Mouse (Mus musculus) CH12.LX (cell line): ENCODE measurements around the gene Samd4b. TPM values are rescaled to one million over a fixed set of nuclear protein-coding genes. Genes with fewer than 3 reads are reported as not detected.

Source experiments
- DNase-seq: peaks from one replicate; pipeline ENCODE4 v3.0.0-alpha.2; 2013; ENCODE audit errors: extremely low read depth
- H3K27ac ChIP-seq: 2 replicates; pipeline ENCODE4 v1.5.1; 2012; ENCODE audit warnings: low read depth, mild to moderate bottlenecking, control low read depth, moderate library complexity; ENCODE audit not compliant: insufficient read depth
- H3K27me3 ChIP-seq: replicated peaks from 2 replicates; pipeline ENCODE3; 2012; ENCODE audit warnings: inconsistent platforms
- H3K36me3 ChIP-seq, 2 experiments: replicated peaks in 1 of 2; 2 replicates each; pipeline versions ENCODE3 to v1.6.1; 2012; ENCODE audit warnings: inconsistent platforms in 1 of 2, low read length in 1 of 2, mild to moderate bottlenecking in 1 of 2, mixed read lengths in 1 of 2, moderate library complexity in 1 of 2; ENCODE audit not compliant: control insufficient read depth in 1 of 2, insufficient read depth in 1 of 2
- H3K4me1 ChIP-seq, 2 experiments: 2 replicates each; pipeline ENCODE4 v1.6.1; 2012; ENCODE audit warnings: inconsistent platforms in 1 of 2, moderate library complexity in 1 of 2; ENCODE audit not compliant: insufficient read depth in 2 of 2, control insufficient read depth in 1 of 2
- H3K4me2 ChIP-seq: 2 replicates; pipeline ENCODE4 v1.6.1; 2012; ENCODE audit warnings: low read depth, mild to moderate bottlenecking, control low read depth; ENCODE audit not compliant: poor library complexity, insufficient read depth, severe bottlenecking
- H3K4me3 ChIP-seq, 3 experiments: fragments of 150-350 bp in 1 of 3; sonication (generic) in 1 of 3; replicated peaks in 1 of 3; 2 replicates each; pipeline versions ENCODE3 to v1.5.1; 2011 to 2012; ENCODE audit warnings: low read depth in 2 of 3, low read length in 2 of 3, mild to moderate bottlenecking in 2 of 3, moderate library complexity in 2 of 3, control low read depth in 1 of 3, improper control_type of control experiment in 1 of 3, inconsistent platforms in 1 of 3, mixed read lengths in 1 of 3; ENCODE audit not compliant: poor library complexity in 1 of 3
- H3K79me2 ChIP-seq: replicated peaks from 2 replicates; pipeline ENCODE4 v1.6.1; 2012; ENCODE audit warnings: mild to moderate bottlenecking, moderate library complexity; ENCODE audit not compliant: control insufficient read depth, poor library complexity, insufficient read depth, severe bottlenecking; ENCODE audit errors: extremely low read depth
- H3K9ac ChIP-seq: 2 replicates; pipeline ENCODE4 v1.6.1; 2012; ENCODE audit warnings: low read depth, mild to moderate bottlenecking, control low read depth, moderate library complexity; ENCODE audit not compliant: insufficient read depth
- H3K9me3 ChIP-seq: replicated peaks from 2 replicates; pipeline ENCODE3; 2012; ENCODE audit warnings: low read length, inconsistent platforms, mixed read lengths
- CHD1 ChIP-seq: IDR thresholded peaks from 2 replicates; pipeline ENCODE4 v1.6.1; 2012; ENCODE audit warnings: low read depth, low read length, improper control_type of control experiment, inconsistent platforms
- CHD2 ChIP-seq: IDR thresholded peaks from 2 replicates; pipeline ENCODE4 v1.6.1; 2011; ENCODE audit warnings: low read length, improper control_type of control experiment
- E2F4 ChIP-seq: IDR thresholded peaks from 2 replicates; pipeline ENCODE4 v1.6.1; 2011; ENCODE audit warnings: low read depth, low read length, improper control_type of control experiment; ENCODE audit not compliant: insufficient replicate concordance
- ELF1 ChIP-seq: IDR thresholded peaks from 2 replicates; pipeline ENCODE4 v1.6.1; 2014; ENCODE audit warnings: low read depth, mild to moderate bottlenecking, inconsistent platforms, low read length, improper control_type of control experiment
- EP300 ChIP-seq: IDR thresholded peaks from 2 replicates; pipeline ENCODE4 v1.6.1; 2011; ENCODE audit warnings: low read length, improper control_type of control experiment
- ETS1 ChIP-seq: conservative IDR thresholded peaks from 2 replicates; pipeline ENCODE4 v1.6.1; 2012; ENCODE audit warnings: low read depth, mild to moderate bottlenecking, inconsistent platforms, low read length, improper control_type of control experiment, moderate library complexity
- GABPA ChIP-seq: IDR thresholded peaks from 2 replicates; pipeline ENCODE4 v1.6.1; 2012; ENCODE audit warnings: low read depth, low read length, improper control_type of control experiment, inconsistent platforms; ENCODE audit not compliant: insufficient replicate concordance
- IRF4 ChIP-seq: IDR thresholded peaks from 2 replicates; pipeline ENCODE4 v1.6.1; 2014; ENCODE audit warnings: low read depth, mild to moderate bottlenecking, inconsistent platforms, low read length, improper control_type of control experiment
- JUN ChIP-seq: IDR thresholded peaks from 2 replicates; pipeline ENCODE4 v1.6.1; 2011; ENCODE audit warnings: low read depth, mild to moderate bottlenecking, low read length, improper control_type of control experiment, moderate library complexity; ENCODE audit not compliant: insufficient read depth
- KAT2A ChIP-seq: IDR thresholded peaks from 2 replicates; pipeline ENCODE4 v1.6.1; 2012; ENCODE audit warnings: low read length, improper control_type of control experiment, inconsistent platforms; ENCODE audit not compliant: insufficient replicate concordance
- MAFK ChIP-seq: IDR thresholded peaks from 2 replicates; pipeline ENCODE4 v1.6.1; 2011; ENCODE audit warnings: low read length, improper control_type of control experiment; ENCODE audit not compliant: insufficient replicate concordance
- MAX ChIP-seq: IDR thresholded peaks from 2 replicates; pipeline ENCODE4 v1.6.1; 2011; ENCODE audit warnings: low read length, improper control_type of control experiment
- MAZ ChIP-seq: IDR thresholded peaks from 2 replicates; pipeline ENCODE4 v1.6.1; 2012; ENCODE audit warnings: low read depth, mild to moderate bottlenecking, inconsistent platforms, low read length, improper control_type of control experiment, moderate library complexity
- MEF2A ChIP-seq: IDR thresholded peaks from 2 replicates; pipeline ENCODE4 v1.6.1; 2014; ENCODE audit warnings: low read depth, mild to moderate bottlenecking, inconsistent platforms, low read length, improper control_type of control experiment, borderline replicate concordance
- NELFE ChIP-seq: IDR thresholded peaks from 2 replicates; pipeline ENCODE4 v1.6.1; 2011; ENCODE audit warnings: low read depth, low read length, improper control_type of control experiment
- POLR2AphosphoS2 ChIP-seq: IDR thresholded peaks from 2 replicates; pipeline ENCODE4 v1.6.1; 2011; ENCODE audit warnings: low read depth, low read length, improper control_type of control experiment
- RAD21 ChIP-seq: IDR thresholded peaks from 2 replicates; pipeline ENCODE4 v1.6.1; 2011; ENCODE audit warnings: low read depth, mild to moderate bottlenecking, low read length, improper control_type of control experiment, moderate library complexity
- TBP ChIP-seq: conservative IDR thresholded peaks from 2 replicates; pipeline ENCODE4 v1.6.1; 2011; ENCODE audit warnings: low read depth, low read length, improper control_type of control experiment
- TCF12 ChIP-seq: IDR thresholded peaks from 2 replicates; pipeline ENCODE4 v1.6.1; 2014; ENCODE audit warnings: low read depth, mild to moderate bottlenecking, inconsistent platforms, low read length, improper control_type of control experiment
- UBTF ChIP-seq: IDR thresholded peaks from 2 replicates; pipeline ENCODE4 v1.6.1; 2012; ENCODE audit warnings: low read depth, mild to moderate bottlenecking, inconsistent platforms, low read length, improper control_type of control experiment, moderate library complexity
- USF1 ChIP-seq: IDR thresholded peaks from 2 replicates; pipeline ENCODE4 v1.6.1; 2014; ENCODE audit warnings: low read depth, mild to moderate bottlenecking, inconsistent platforms, low read length, improper control_type of control experiment
- ZKSCAN1 ChIP-seq: IDR thresholded peaks from 2 replicates; pipeline ENCODE4 v1.6.1; 2012; ENCODE audit warnings: low read depth, inconsistent platforms, low read length, improper control_type of control experiment, borderline replicate concordance
- ZMIZ1 ChIP-seq: IDR thresholded peaks from 2 replicates; pipeline ENCODE4 v1.6.1; 2012; ENCODE audit warnings: low read depth, mild to moderate bottlenecking, inconsistent platforms, low read length, improper control_type of control experiment
- ZNF384 ChIP-seq: IDR thresholded peaks from 2 replicates; pipeline ENCODE4 v1.6.1; 2012; ENCODE audit warnings: low read depth, low read length, improper control_type of control experiment, inconsistent platforms
- dilution Hi-C: fragments of 300-500 bp; cut with MboI; formaldehyde crosslinking; loops from 2 replicates; pipeline ENCODE4 v1.14.3; 2020; ENCODE audit warnings: low sequenced_read_pairs; ENCODE audit not compliant: extremely low pct_unique_long_range_greater_than_20kb, extremely low pct_ligation_motif_present
- in situ Hi-C: fragments of 300-500 bp; cut with MboI; formaldehyde crosslinking; loops from 3 replicates; pipeline ENCODE4 v1.14.3; 2019; ENCODE audit warnings: low sequenced_read_pairs, low pct_ligation_motif_present, low pct_unique_long_range_greater_than_20kb, mixed read lengths
- polyA plus RNA-seq: library from polyadenylated mRNA; unstranded; fragments of >175 nt; gene quantifications from 2 replicates; pipeline ENCODE4 v1.2.1, GENCODE M21; 2012; ENCODE audit warnings: low read depth; ENCODE audit not compliant: insufficient read length
- total RNA-seq, 2 experiments: library from RNA; depleted of rRNA; stranded (reverse); fragments of 300-350 nt in 1 of 2; fragments of >200 nt in 1 of 2; gene quantifications; 2 replicates each; pipeline ENCODE4 v1.2.3; 2012 to 2014

Samd4b gene
- total and polyA plus RNA-seq, 3 experiments, result 3.7 to 24.6 (median 10.0) TPM

GRCm38 (mm10) chr7:28576271-28576914 is 21.6 kb downstream of the Samd4b start:
- no peaks in the 10 kb centered on the region for H3K27me3 ChIP-seq
- no peak overlapping the region for H3K9ac ChIP-seq
- dilution Hi-C loops, result no loop called here
- in situ Hi-C loops, result no loop called here
- H3K27ac ChIP-seq, result no peak overlapping the region
- no peak overlapping the region for H3K4me3 ChIP-seq
- no peak for DNase-seq
- H3K4me1 ChIP-seq, result peaks cover 2 to 50% of the 10 kb centered on the region in 2 experiments
- peaks cover 3 to 70% of the 10 kb centered on the region in 2 experiments for H3K36me3 ChIP-seq
- TF ChIP-seq TBP (no peak), EP300 (no peak), NELFE (no peak), ZMIZ1 (no peak), TCF12 (no peak), JUN (no peak), MAX (no peak), USF1 (no peak), GABPA (no peak), MEF2A (no peak), MAFK (no peak), UBTF (no peak), ETS1 (no peak), MAZ (no peak), E2F4 (no peak), IRF4 (no peak), CHD2 (no peak), ZKSCAN1 (no peak), ZNF384 (no peak), RAD21 (no peak)
- peaks cover 2% of the 10 kb centered on the region for H3K9me3 ChIP-seq
- no peaks in the 10 kb centered on the region for H3K79me2 ChIP-seq
- no peak overlapping the region for H3K4me2 ChIP-seq

GRCm38 (mm10) chr7:28575597-28575996 is 22.3 kb downstream of the Samd4b start:
- no peaks in the 10 kb centered on the region for H3K9me3 ChIP-seq
- peaks cover 3 to 63% of the 10 kb centered on the region in 2 experiments for H3K36me3 ChIP-seq
- TF ChIP-seq POLR2AphosphoS2 (no peak), TCF12 (no peak), TBP (no peak), GABPA (no peak), E2F4 (no peak), KAT2A (no peak), ELF1 (no peak), CHD1 (no peak), ZKSCAN1 (no peak)
- H3K27me3 ChIP-seq, result no peaks in the 10 kb centered on the region
- no peak for DNase-seq
- dilution Hi-C loops (no loop called here), in situ Hi-C loops (no loop called here)
- H3K4me2 ChIP-seq, result no peak overlapping the region
- H3K27ac ChIP-seq, result no peak overlapping the region
- no peak overlapping the region for H3K4me3 ChIP-seq
- no peaks in the 10 kb centered on the region for H3K79me2 ChIP-seq
- H3K4me1 ChIP-seq, result peaks cover 3 to 52% of the 10 kb centered on the region in 2 experiments
- no peak overlapping the region for H3K9ac ChIP-seq
